Mouse (Mus musculus) naive thymus-derived CD4-positive, alpha-beta T cell, adult 2 months (primary cell): ENCODE measurements around the gene Eya2.

ENCODE experiments used
- DNase-seq: peaks from one replicate; pipeline ENCODE4 v3.0.0-alpha.2; 2011; ENCODE audit warnings: low read depth

Eya2 gene

GRCm38 (mm10) chr2:165717182-165718176 is 122.6 kb downstream of the Eya2 start:
- DNase-seq: no peak

GRCm38 (mm10) chr2:165719382-165719781 is 124.5 kb downstream of the Eya2 start:
- no peak for DNase-seq

- DNase-seq: no peak
Measured at GRCm38 (mm10) chr2:165721941-165722340, 127.1 kb downstream of the Eya2 start.

- no peak for DNase-seq
Measured at GRCm38 (mm10) chr2:165732552-165733238, 137.9 kb downstream of the Eya2 start.

GRCm38 (mm10) chr2:165733701-165734100 is 138.9 kb downstream of the Eya2 start:
- no peak for DNase-seq

GRCm38 (mm10) chr2:165736297-165736696 is 141.5 kb downstream of the Eya2 start:
- no peak for DNase-seq

GRCm38 (mm10) chr2:165740381-165740780 is 145.5 kb downstream of the Eya2 start:
- DNase-seq: no peak

- DNase-seq: no peak
Measured at GRCm38 (mm10) chr2:165740982-165741381, 146.2 kb downstream of the Eya2 start.

GRCm38 (mm10) chr2:165741526-165742050 is 146.8 kb downstream of the Eya2 start:
- no peak for DNase-seq

GRCm38 (mm10) chr2:165742210-165742786 is 147.5 kb downstream of the Eya2 start:
- no peak for DNase-seq

- no peak for DNase-seq
Measured at GRCm38 (mm10) chr2:165745306-165746098, 150.7 kb downstream of the Eya2 start.

- DNase-seq: no peak
Measured at GRCm38 (mm10) chr2:165747975-165748374, 153.1 kb downstream of the Eya2 start.

GRCm38 (mm10) chr2:165748426-165748825 is 153.6 kb downstream of the Eya2 start:
- DNase-seq: no peak

GRCm38 (mm10) chr2:165751068-165751467 is 156.2 kb downstream of the Eya2 start:
- DNase-seq: no peak

GRCm38 (mm10) chr2:165752704-165753103 is 157.9 kb downstream of the Eya2 start:
- no peak for DNase-seq

GRCm38 (mm10) chr2:165757799-165758198 is 163.0 kb downstream of the Eya2 start:
- DNase-seq: no peak

GRCm38 (mm10) chr2:165758534-165758933 is 163.7 kb downstream of the Eya2 start:
- no peak for DNase-seq

GRCm38 (mm10) chr2:165759421-165759985 is 164.7 kb downstream of the Eya2 start:
- DNase-seq: no peak

GRCm38 (mm10) chr2:165768805-165769358 is 174.1 kb downstream of the Eya2 start:
- no peak for DNase-seq

GRCm38 (mm10) chr2:165769375-165769948 is 174.6 kb downstream of the Eya2 start:
- no peak for DNase-seq
